ENCODE assay signal across 31 mouse cellular contexts in the genomic region with DNA sequence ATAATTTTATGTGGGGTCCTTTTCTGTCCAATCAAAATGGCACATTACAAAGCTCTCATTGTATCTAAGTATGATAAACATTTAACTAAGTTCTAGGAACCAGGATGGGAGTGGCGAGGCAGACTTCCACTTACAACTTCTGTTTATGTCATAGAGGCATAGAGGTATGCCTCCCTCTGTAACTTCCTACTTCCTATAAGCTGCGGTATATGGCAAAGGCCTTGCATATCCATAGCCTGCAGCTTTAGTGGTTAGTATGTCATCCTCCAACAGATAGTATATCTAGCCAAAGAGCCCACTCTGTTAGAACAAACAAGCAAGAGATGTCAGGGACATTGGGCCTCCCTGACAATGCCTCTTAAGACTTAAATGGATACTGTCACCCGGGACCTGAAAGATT. TPM values are rescaled to one million over a fixed set of nuclear protein-coding genes. Genes with fewer than 3 reads are reported as not detected.
DNase-seq lines count a peak whose midpoint lies in the region; ATAC-seq and TF ChIP-seq lines count a peak whose summit lies in the region.
"Had no signal": no experiment of that assay in that cellular context is flagged by ENCODE, and none has a peak within 500 bp of the region (broad histone marks: within the 10 kb centered on the region; RNA-seq: fewer than 3 reads in every experiment).

No protein-coding gene starts in this region.

- H3K27me3 ChIP-seq in MEL (ENCODE audit: control insufficient read depth in 1 of 2, insufficient read depth in 2 of 2, low read length in 2 of 2): peaks cover 6 to 10% of the 10 kb centered on the region in 2 experiments
- H3K27me3 ChIP-seq: CH12.LX; embryonic facial prominence, embryonic 13.5 days; embryonic facial prominence, embryonic 15.5 days; forebrain, embryonic 12.5 days had no signal

- H3K4me3 ChIP-seq in MEL (ENCODE audit: control insufficient read depth in 1 of 2, insufficient read depth in 1 of 2, low read depth in 2 of 2, low read length in 2 of 2): no peak overlapping the region
- H3K4me3 ChIP-seq: embryonic facial prominence, embryonic 13.5 days; embryonic facial prominence, embryonic 15.5 days; erythroblast, embryonic 14.5 days; forebrain, embryonic 10.5 days; forebrain, embryonic 12.5 days had no signal

- intact Hi-C loops in heart, postnatal 25 days (cut with DNase I): no loop called here

- H3K9ac ChIP-seq in MEL (ENCODE audit: control insufficient read depth, low read depth, low read length, poor library complexity, severe bottlenecking): no peak overlapping the region
- H3K9ac ChIP-seq: embryonic facial prominence, embryonic 13.5 days; embryonic facial prominence, embryonic 15.5 days; forebrain, embryonic 12.5 days had no signal

- no peak overlapping the region for H3K27ac ChIP-seq in MEL (ENCODE audit: control insufficient read depth, low read depth, low read length)
- H3K27ac ChIP-seq: embryonic facial prominence, embryonic 13.5 days; embryonic facial prominence, embryonic 15.5 days; forebrain, embryonic 10.5 days; forebrain, embryonic 12.5 days had no signal

- peak; percentile 31 for DNase-seq in heart, adult 11 months
- no peak for DNase-seq in heart, postnatal 25 days (ENCODE audit: low spot score)
- peak; percentile 64 for DNase-seq in MEL (ENCODE audit: low read depth, low spot score)
- DNase-seq in testis, postnatal 10 days (ENCODE audit: low spot score): no peak
- DNase-seq in layer of hippocampus, adult 9-10 months (ENCODE audit: low spot score): no peak
- DNase-seq: adrenal gland, adult 2 months; adrenal gland, postnatal 10 days; adrenal gland, postnatal 25 days; B cell, adult 2 months; cerebellum, adult 11 months; cerebellum, adult 18-20 months; cerebellum, adult 8-10 months; cerebellum, adult 9-11 months; cerebellum, postnatal 14 days; cerebellum, postnatal 36 days; embryo, embryonic 11 days had no signal

- no peak for TF ChIP-seq RAD21 in MEL (IDR thresholded peaks at IDR 0.05; ENCODE audit: low read depth, low read length)

- H3K36me3 ChIP-seq in MEL (ENCODE audit: control insufficient read depth in 1 of 2, insufficient read depth in 2 of 2, low read length in 2 of 2): peaks cover 0 to 6% of the 10 kb centered on the region in 2 experiments; a peak in 2 of 4 replicates
- H3K36me3 ChIP-seq: embryonic facial prominence, embryonic 13.5 days; embryonic facial prominence, embryonic 15.5 days; forebrain, embryonic 10.5 days; forebrain, embryonic 12.5 days; G1E had no signal

- no peak for TF ChIP-seq CTCF in MEL (IDR thresholded peaks at IDR 0.05 in 2 of 3, conservative IDR thresholded peaks at IDR 0.05 in 1 of 3; ENCODE audit: control insufficient read depth in 1 of 3, insufficient read depth in 1 of 3, low read depth in 2 of 3, low read length in 3 of 3, poor library complexity in 1 of 3, severe bottlenecking in 1 of 3)

- ATAC-seq in megakaryocyte, adult 5-6 weeks (ENCODE audit: poor library complexity, severe bottlenecking): peak; percentile 33; the same call in 1 of the 2 replicates
- ATAC-seq: activated CD4-positive, CD25-positive, alpha-beta regulatory T cell, adult 4 months; CD4-positive, CD25-positive, alpha-beta regulatory T cell, adult 4 months; forebrain, embryonic 14.5 days; forebrain, embryonic 16.5 days; Patski had no signal

- TF ChIP-seq EP300 in MEL (IDR thresholded peaks at IDR 0.05; ENCODE audit: low read depth in 1 of 2, low read length in 2 of 2): peak; percentile 31 to 36; a peak in 2 of 4 replicates

- 0 out of 4 replicates have a peak, but pooled peaks cover 0 to 4% of the 10 kb centered on the region in 2 experiments for H3K4me1 ChIP-seq in MEL (ENCODE audit: control insufficient read depth in 1 of 2, insufficient read depth in 2 of 2, low read length in 2 of 2)
- H3K4me1 ChIP-seq: embryonic facial prominence, embryonic 13.5 days; embryonic facial prominence, embryonic 15.5 days; forebrain, embryonic 10.5 days; forebrain, embryonic 12.5 days had no signal

- no peak for TF ChIP-seq POLR2A in MEL (IDR thresholded peaks at IDR 0.05; ENCODE audit: control insufficient read depth in 1 of 2, insufficient read depth in 1 of 2, low read depth in 1 of 2, low read length in 2 of 2, poor library complexity in 1 of 2)

- H3K79me2 ChIP-seq in MEL (ENCODE audit: control insufficient read depth, insufficient read depth, low read length, poor library complexity): no peaks in the 10 kb centered on the region

- no peaks in the 10 kb centered on the region for H3K9me3 ChIP-seq in MEL (replicated peaks; ENCODE audit: insufficient read depth, low read length)
- H3K9me3 ChIP-seq: embryonic facial prominence, embryonic 13.5 days; embryonic facial prominence, embryonic 15.5 days had no signal

TF ChIP-seq in MEL, 35 proteins besides CTCF, POLR2A, EP300 and RAD21:
- peak; percentile 45 for TF ChIP-seq TAL1 (IDR thresholded peaks at IDR 0.05; ENCODE audit: low read length)
- no peak for TF ChIP-seq JUND (IDR thresholded peaks at IDR 0.05; ENCODE audit: low read depth, low read length)
- no peak for TF ChIP-seq KAT2A (conservative IDR thresholded peaks at IDR 0.05; ENCODE audit: low read depth, low read length)
- TF ChIP-seq MAX (IDR thresholded peaks at IDR 0.05; ENCODE audit: low read length): no peak
- no peak for TF ChIP-seq MXI1 (IDR thresholded peaks at IDR 0.05; ENCODE audit: low read depth, low read length)
- TF ChIP-seq ELF1 (IDR thresholded peaks at IDR 0.05; ENCODE audit: low read depth, low read length): 0 out of 2 replicates have a peak, but pooled peaks have one; percentile 28
- no peak for TF ChIP-seq USF1 (IDR thresholded peaks at IDR 0.05; ENCODE audit: low read depth, low read length)
- TF ChIP-seq ETS1 (IDR thresholded peaks at IDR 0.05; ENCODE audit: low read depth, low read length): peak; percentile 56; the same call in 1 of the 2 replicates
- no peak for TF ChIP-seq GABPA (IDR thresholded peaks at IDR 0.05; ENCODE audit: low read depth, low read length)

RNA-seq across cellular contexts. Expression of a gene that starts 15.5 kb away (rescaled TPM):
- total RNA-seq in heart, postnatal 25 days (2021): not detected
- total RNA-seq in MEL (2012; rRNA removed): not detected in 2 replicates
- polyA plus RNA-seq in MEL (2012; ENCODE audit: insufficient read depth in 1 of 2, insufficient read length in 2 of 2, low read depth in 1 of 2, low replicate concordance in 2 of 2, missing spikeins in 1 of 2): not detected
- total RNA-seq in megakaryocyte, adult 5-6 weeks (2015): not detected in 2 replicates
- not detected in 2 replicates for total RNA-seq in megakaryocyte, adult 5-6 weeks (2017)
- total RNA-seq: adrenal gland, adult 2 months; adrenal gland, postnatal 10 days; adrenal gland, postnatal 25 days; common myeloid progenitor, adult 5-6 weeks; G1E had no signal
- polyA plus RNA-seq: adrenal gland, adult 2 months; CD4-positive, CD25-positive, alpha-beta regulatory T cell, adult 4 months; embryonic facial prominence, embryonic 11.5 days; embryonic facial prominence, embryonic 13.5 days; embryonic facial prominence, embryonic 15.5 days; erythroblast, embryonic 14.5 days; forebrain, embryonic 16.5 days; G1E had no signal

RNA-seq across cellular contexts. Expression of a gene that starts 26.3 kb away (rescaled TPM):
- total RNA-seq in heart, postnatal 25 days (2021): not detected
- 0.96 and 1.4 TPM in 2 replicates for total RNA-seq in MEL (2012; rRNA removed)
- polyA plus RNA-seq in MEL (2012; ENCODE audit: insufficient read depth in 1 of 2, insufficient read length in 2 of 2, low read depth in 1 of 2, low replicate concordance in 2 of 2, missing spikeins in 1 of 2): 100 to 1,000 TPM in 1 of 2 experiments, under 1 TPM in 1; 0.65 to 745 TPM
- not detected in 2 replicates for total RNA-seq in megakaryocyte, adult 5-6 weeks (2015)
- 0.04 TPM in 1 of 2 replicates, not detected in the other for total RNA-seq in megakaryocyte, adult 5-6 weeks (2017)
- total RNA-seq: adrenal gland, postnatal 25 days; CH12.LX; common myeloid progenitor, adult 5-6 weeks had no signal
- polyA plus RNA-seq: activated CD4-positive, CD25-positive, alpha-beta regulatory T cell, adult 4 months; adrenal gland, adult 2 months; CD4-positive, CD25-positive, alpha-beta regulatory T cell, adult 4 months; erythroblast, embryonic 14.5 days; G1E had no signal

RNA-seq across cellular contexts. Expression of a gene that starts 30.5 kb away (rescaled TPM):
- total RNA-seq in heart, postnatal 25 days (2021): 10 to 100 TPM; 17.8 to 18.2 TPM
- total RNA-seq in MEL (2012; rRNA removed): 171 and 193 TPM in 2 replicates
- polyA plus RNA-seq in MEL (2012; ENCODE audit: insufficient read depth in 1 of 2, insufficient read length in 2 of 2, low read depth in 1 of 2, low replicate concordance in 2 of 2, missing spikeins in 1 of 2): 100 to 1,000 TPM in 1 of 2 experiments, not detected in 1; 151 TPM
- total RNA-seq in megakaryocyte, adult 5-6 weeks (2015): 145 and 151 TPM in 2 replicates
- 55.1 and 81.9 TPM in 2 replicates for total RNA-seq in megakaryocyte, adult 5-6 weeks (2017)

RNA-seq across cellular contexts. Expression of a gene that starts 41.1 kb away (rescaled TPM):
- 1 to 10 TPM; 6.9 to 9.1 TPM for total RNA-seq in heart, postnatal 25 days (2021)
- total RNA-seq in MEL (2012; rRNA removed): 28.2 and 29.0 TPM in 2 replicates
- polyA plus RNA-seq in MEL (2012; ENCODE audit: insufficient read depth in 1 of 2, insufficient read length in 2 of 2, low read depth in 1 of 2, low replicate concordance in 2 of 2, missing spikeins in 1 of 2): 10 to 100 TPM in 1 of 2 experiments, not detected in 1; 68.6 TPM
- 16.8 and 17.0 TPM in 2 replicates for total RNA-seq in megakaryocyte, adult 5-6 weeks (2015)
- total RNA-seq in megakaryocyte, adult 5-6 weeks (2017): 19.0 and 30.9 TPM in 2 replicates

Comparison
In these comparisons a context has a peak if more than half of its experiments do, and no peak if none do; other contexts are left out.
1. DNase-seq: peak in heart, adult 11 months (single experiment) and MEL (single experiment); none in heart, postnatal 25 days (single experiment), testis, postnatal 10 days (single experiment) and layer of hippocampus, adult 9-10 months (single experiment).